Mouse (Mus musculus) E14TG2a.4 (cell line): Measurements from ENCODE around the gene Eif5b.

Experiments
- CTCF ChIP-seq: conservative IDR thresholded peaks from 2 replicates; pipeline ENCODE4 v1.5.1; 2014; ENCODE audit warnings: low read length
- NANOG ChIP-seq: IDR thresholded peaks from 2 replicates; pipeline ENCODE4 v1.6.1; 2014; ENCODE audit warnings: borderline replicate concordance, low read length, mixed read lengths
- POU5F1 ChIP-seq: IDR thresholded peaks from 2 replicates; pipeline ENCODE4 v1.6.1; 2014; ENCODE audit warnings: low read length, borderline replicate concordance

GRCm38 (mm10) chr1:37999552-37999951 lies 1.7 kb downstream of the Eif5b start:
- TF ChIP-seq CTCF (no peak), POU5F1 (no peak), NANOG (no peak)
